Mouse (Mus musculus): ENCODE measurements around the gene Add1.

DNA sequence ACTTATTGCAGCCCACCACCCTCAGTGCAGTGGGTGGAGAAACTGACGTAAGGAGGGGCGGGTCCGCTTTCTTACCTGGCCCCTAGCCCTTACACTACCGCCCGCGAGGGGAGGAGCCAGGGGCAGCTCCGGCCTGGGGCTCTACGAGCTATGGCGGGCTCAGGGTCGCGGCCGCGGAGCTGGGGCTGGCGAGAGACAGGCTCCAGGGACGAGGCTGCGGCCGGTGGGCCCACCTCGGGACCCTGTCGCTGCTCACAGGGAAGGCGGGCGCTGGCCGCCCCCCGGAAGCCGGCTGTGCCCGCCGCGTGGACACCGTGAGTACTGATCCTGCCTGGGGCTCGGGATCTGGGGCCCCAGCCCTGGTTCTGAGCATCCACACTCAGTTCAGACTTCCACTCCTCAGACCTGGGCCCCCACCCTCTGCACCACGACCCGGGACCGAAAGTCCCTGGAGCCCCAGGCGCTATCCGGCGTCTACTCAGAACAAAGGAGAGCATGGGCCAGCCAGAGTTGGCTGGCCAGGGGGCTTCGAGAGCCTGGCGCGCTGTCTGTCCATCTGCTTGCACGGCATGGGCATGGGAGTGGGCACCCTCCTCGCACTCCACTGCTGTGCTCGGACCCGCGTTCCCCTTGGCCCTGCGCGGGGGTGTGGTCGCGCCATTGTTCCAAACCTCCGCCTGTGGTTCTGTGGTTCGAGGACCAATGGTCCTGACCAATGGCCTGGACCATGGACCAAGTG lies 23.8 kb upstream of the Add1 start:
- no peak for TF ChIP-seq CTCF (IDR thresholded peaks at IDR 0.05; ENCODE audit: extremely low read depth, insufficient read depth, insufficient read length, insufficient replicate concordance)
- TF ChIP-seq POLR2A (IDR thresholded peaks at IDR 0.05; ENCODE audit: low read depth, low read length): no peak

All from spleen, adult 2 months (tissue).